Mouse (Mus musculus): ENCODE measurements around the gene Lef1.

- TF ChIP-seq POLR2A (IDR thresholded peaks at IDR 0.05; ENCODE audit: insufficient read depth, low read depth, low read length) = no peak
- TF ChIP-seq EP300 (IDR thresholded peaks at IDR 0.05; ENCODE audit: insufficient read depth, low read depth, low read length) = no peak
- no peak for TF ChIP-seq CTCF (IDR thresholded peaks at IDR 0.05)
Observed at GRCm38 (mm10) chr3:131181006-131181405, 70.7 kb downstream of the Lef1 start.

Measured in heart, adult 2 months (tissue).